Mouse (Mus musculus): ENCODE measurements around the gene Hyou1. TPM values are rescaled to one million over a fixed set of nuclear protein-coding genes. Genes with fewer than 3 reads are reported as not detected.
A peak's percentile ranks its signal among the peaks of the same experiment; 100 is the strongest.
"Not testable (repeated sequence)": the region's sequence is repeated elsewhere in the genome, so short reads cannot be mapped to it uniquely, and the experiment has no call there.

The Hyou1 gene
- polyA plus RNA-seq (2015; fragmentation: Nextera tagmentation; extraction: Ambion mirVana), result 21.6 and 22.0 TPM in 2 replicates

DNA sequence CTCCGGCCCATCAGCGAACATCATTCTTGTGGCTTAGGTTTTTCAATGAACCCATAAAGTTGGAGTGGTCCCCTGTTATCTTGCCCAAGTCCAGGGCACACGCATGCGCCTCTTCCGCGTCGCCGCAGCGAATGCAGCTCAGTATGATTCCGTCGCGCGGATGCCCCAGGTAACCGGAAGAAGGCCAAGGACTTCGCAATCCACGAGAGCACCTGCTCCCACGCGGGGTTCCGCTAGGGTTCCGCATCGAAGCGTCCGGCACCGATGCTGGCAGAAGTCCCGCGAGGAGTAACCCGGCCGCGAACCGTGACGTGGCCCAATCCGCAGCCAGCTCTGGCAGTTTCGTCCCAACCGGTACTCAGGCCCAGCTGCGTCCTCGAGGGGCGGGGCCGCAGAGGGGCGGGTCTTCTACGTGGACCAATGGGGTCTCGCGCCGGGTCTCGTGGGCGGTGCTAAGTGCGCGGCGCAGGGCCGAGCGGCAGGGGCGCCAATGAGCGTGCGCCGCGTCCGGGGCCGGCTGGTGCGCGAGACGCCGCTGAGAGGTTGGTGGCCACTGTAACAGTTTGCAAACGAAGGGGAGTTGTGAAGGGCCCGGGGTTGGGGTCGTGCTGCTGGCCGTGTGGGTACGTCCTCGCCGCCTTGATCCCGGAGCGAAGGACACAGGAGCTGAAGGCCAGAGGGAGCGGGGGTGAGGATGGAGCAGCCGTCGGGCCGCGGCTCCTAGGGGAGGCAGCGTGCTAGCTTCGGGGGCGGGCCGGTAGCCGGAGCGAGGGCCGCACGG lies at the start of gene Hyou1:
Gene Hyou1 (plus strand): TSS at position 437 of the 781 bp plus-strand sequence.
- Histone ChIP-seq H3K27me3 (no peaks in the 10 kb centered on the region), H3K4me2 (replicated peaks) (peak within 1 kb of the TSS; percentile 84), H3K27ac (replicated peaks) (peak within 1 kb of the TSS; percentile 93), H3K4me1 (peaks cover 23% of the 10 kb centered on the region), H3K36me3 (peaks cover 34% of the 10 kb centered on the region), H3K9me3 (no peaks in the 10 kb centered on the region), H3K9ac (replicated peaks) (peak within 1 kb of the TSS; percentile 93), H3K4me3 (peak within 1 kb of the TSS; percentile 89)
- WGBS, result under 1% methylated on average over 83 of the region's 83 CpGs
- peak; percentile 99 for ATAC-seq (replicated peaks)

DNA sequence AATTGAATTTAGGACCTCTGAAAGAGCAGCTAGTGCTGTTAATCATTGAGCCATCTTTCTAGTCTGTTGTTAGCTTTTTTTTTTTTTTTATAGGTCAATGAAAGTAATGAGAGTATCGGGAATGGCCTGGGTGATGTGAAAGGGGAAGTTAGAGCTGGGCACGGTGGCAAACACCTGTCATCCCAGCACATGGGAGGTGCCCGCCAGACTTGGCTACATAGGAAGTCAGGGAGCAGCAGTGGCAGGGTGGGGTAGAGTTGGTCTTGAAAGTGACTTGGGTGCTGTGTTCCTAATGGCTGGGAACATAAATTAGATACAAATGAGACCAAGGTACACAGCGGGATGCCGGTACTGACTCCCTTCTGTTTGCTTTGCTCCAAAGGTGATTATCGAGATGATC lies 48.6 kb upstream of the Hyou1 start:
- no peak overlapping the region for H3K4me3 ChIP-seq
- no peaks in the 10 kb centered on the region for H3K27me3 ChIP-seq
- no peaks in the 10 kb centered on the region for H3K9me3 ChIP-seq
- no peak overlapping the region for H3K27ac ChIP-seq (replicated peaks)
- no peak overlapping the region for H3K4me2 ChIP-seq (replicated peaks)
- no peak for ATAC-seq (replicated peaks)
- H3K36me3 ChIP-seq, result peaks cover 42% of the 10 kb centered on the region
- no peak overlapping the region for H3K9ac ChIP-seq (replicated peaks)
- WGBS, result 89% methylated on average over 6 of the region's 6 CpGs
- peaks cover 19% of the 10 kb centered on the region for H3K4me1 ChIP-seq

DNA sequence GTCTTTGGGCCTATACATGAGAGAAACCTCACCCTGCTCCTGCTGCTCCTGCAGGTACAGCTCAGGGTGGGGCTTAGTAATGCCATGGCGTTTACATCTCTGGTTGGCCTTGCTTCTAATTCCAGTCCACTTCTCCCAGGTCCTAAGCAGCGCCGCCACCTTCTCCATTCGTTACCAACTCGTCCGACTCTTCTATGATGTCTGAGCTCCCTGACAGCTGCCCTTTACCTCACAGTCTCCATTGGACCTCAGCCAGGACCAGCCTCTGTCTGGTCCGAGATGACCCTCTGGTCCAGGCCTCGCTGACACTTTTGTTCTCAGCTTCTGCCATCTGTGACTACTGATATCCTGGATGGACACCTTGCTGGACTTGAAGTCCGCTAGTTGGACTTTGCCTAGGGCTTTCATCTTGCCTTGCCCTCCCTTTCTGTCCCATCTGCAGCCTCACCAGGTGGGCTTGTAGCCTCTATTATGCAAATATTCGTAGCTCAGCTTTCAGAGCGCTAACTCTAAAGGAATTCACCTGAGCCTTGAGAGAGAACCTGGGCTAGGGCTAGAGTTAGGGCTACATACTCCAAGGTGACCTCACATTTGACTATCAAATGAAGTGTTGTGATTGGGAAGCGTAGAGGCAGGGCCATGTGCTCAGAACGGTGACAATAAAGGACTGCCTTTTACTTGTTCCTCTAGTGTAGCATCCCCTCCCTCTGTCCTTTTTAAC lies 46.2 kb upstream of the Hyou1 start:
- Histone ChIP-seq H3K4me1 (peaks cover 26% of the 10 kb centered on the region), H3K4me3 (no peak overlapping the region), H3K27me3 (no peaks in the 10 kb centered on the region), H3K27ac (replicated peaks) (no peak overlapping the region), H3K4me2 (replicated peaks) (no peak overlapping the region), H3K9me3 (no peaks in the 10 kb centered on the region), H3K9ac (replicated peaks) (no peak overlapping the region), H3K36me3 (peaks cover 44% of the 10 kb centered on the region)
- 95% methylated on average over 13 of the region's 13 CpGs for WGBS
- ATAC-seq (replicated peaks), result no peak

GRCm38 (mm10) chr9:44334396-44335330 lies 44.6 kb upstream of the Hyou1 start, which contains the start of gene H2afx:
Gene H2afx (plus strand): TSS chr9:44334694.
- Histone ChIP-seq H3K36me3 (peaks cover 45% of the 10 kb centered on the region), H3K9me3 (no peaks in the 10 kb centered on the region), H3K9ac (replicated peaks) (peak within 1 kb of the TSS; percentile 92), H3K4me2 (replicated peaks) (peak within 1 kb of the TSS; percentile 84), H3K27me3 (no peaks in the 10 kb centered on the region), H3K4me1 (peaks cover 25% of the 10 kb centered on the region), H3K4me3 (peak within 1 kb of the TSS; percentile 92), H3K27ac (replicated peaks) (peak within 1 kb of the TSS; percentile 93)
- WGBS, result under 1% methylated on average over 89 of the region's 91 CpGs
- ATAC-seq (replicated peaks), result peak; percentile 97

- Histone ChIP-seq H3K4me3 (peak overlapping the region; percentile 92), H3K9ac (replicated peaks) (peak overlapping the region; percentile 92), H3K36me3 (peaks cover 41% of the 10 kb centered on the region), H3K9me3 (no peaks in the 10 kb centered on the region), H3K4me1 (peaks cover 25% of the 10 kb centered on the region), H3K27ac (replicated peaks) (peak overlapping the region; percentile 93), H3K4me2 (replicated peaks) (peak overlapping the region; percentile 84), H3K27me3 (no peaks in the 10 kb centered on the region)
- no peak; the same call in 1 of the 2 replicates for ATAC-seq (replicated peaks)
- WGBS, result under 1% methylated on average over 50 of the region's 50 CpGs
These were observed 43.8 kb upstream of the Hyou1 start for GRCm38 (mm10) chr9:44335331-44336092.

DNA sequence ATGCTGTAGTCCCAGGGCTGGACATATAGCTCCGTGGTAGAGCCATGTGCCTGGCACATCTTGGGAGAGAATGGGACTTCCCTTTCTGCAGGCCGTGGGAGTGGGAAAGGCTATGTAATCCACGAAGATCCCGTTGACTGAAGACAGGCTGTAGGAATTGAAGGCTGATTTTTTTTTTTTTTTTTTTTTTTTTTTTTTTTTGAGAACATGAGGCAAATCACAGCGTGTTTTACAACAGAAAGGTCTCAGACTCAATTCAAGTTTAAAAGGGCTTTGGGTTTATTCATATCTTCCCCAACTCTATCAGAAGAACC lies 43.2 kb upstream of the Hyou1 start:
- H3K36me3 ChIP-seq, result peaks cover 36% of the 10 kb centered on the region
- H3K4me2 ChIP-seq (replicated peaks), result peak overlapping the region; percentile 84
- H3K27ac ChIP-seq (replicated peaks), result peak overlapping the region; percentile 93; the same call in 1 of the 2 replicates
- no peaks in the 10 kb centered on the region for H3K27me3 ChIP-seq
- H3K9me3 ChIP-seq, result no peaks in the 10 kb centered on the region
- H3K9ac ChIP-seq (replicated peaks), result peak overlapping the region; percentile 92
- H3K4me3 ChIP-seq, result peak overlapping the region; percentile 92
- peaks cover 25% of the 10 kb centered on the region for H3K4me1 ChIP-seq
- no peak for ATAC-seq (replicated peaks)
- under 1% methylated on average over 5 of the region's 5 CpGs for WGBS

DNA sequence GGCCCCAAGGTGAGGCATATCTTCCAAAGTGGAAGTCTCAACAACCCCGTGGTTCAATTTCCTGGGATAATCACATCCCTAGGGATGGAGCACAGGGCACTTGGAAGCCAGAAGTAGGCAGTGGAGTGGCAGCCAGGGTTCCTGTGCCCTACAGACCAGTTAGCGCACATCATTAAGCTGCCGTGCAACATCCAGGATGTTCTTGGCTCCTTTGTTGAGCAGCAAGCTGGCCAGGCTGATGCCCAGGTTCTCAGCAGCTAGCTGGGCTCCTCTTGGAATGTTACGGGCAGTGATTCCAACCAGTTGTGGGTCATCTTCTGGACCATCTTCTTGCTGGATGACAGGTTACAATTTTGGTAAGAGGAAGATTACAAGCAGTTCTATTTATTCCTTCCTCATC lies 42.8 kb upstream of the Hyou1 start:
- not testable (repeated sequence) for H3K27ac ChIP-seq (replicated peaks); H3K27me3 ChIP-seq; ATAC-seq (replicated peaks); H3K9me3 ChIP-seq
- Histone ChIP-seq H3K4me3 (peak overlapping the region; percentile 92), H3K4me2 (replicated peaks) (peak overlapping the region; percentile 84), H3K4me1 (peaks cover 25% of the 10 kb centered on the region), H3K9ac (replicated peaks) (peak overlapping the region; percentile 92), H3K36me3 (peaks cover 33% of the 10 kb centered on the region)
- 16% methylated on average over 4 of the region's 4 CpGs for WGBS

- H3K4me1 ChIP-seq, result peaks cover 25% of the 10 kb centered on the region
- ATAC-seq (replicated peaks), result no peak
- WGBS, result 79% methylated on average over 3 of the region's 3 CpGs
- H3K27me3 ChIP-seq, result no peaks in the 10 kb centered on the region
- H3K4me3 ChIP-seq, result peak overlapping the region; percentile 92
- H3K36me3 ChIP-seq, result peaks cover 28% of the 10 kb centered on the region
- H3K27ac ChIP-seq (replicated peaks), result no peak overlapping the region
- H3K9ac ChIP-seq (replicated peaks), result peak overlapping the region; percentile 92
- H3K4me2 ChIP-seq (replicated peaks), result peak overlapping the region; percentile 84
- H3K9me3 ChIP-seq, result no peaks in the 10 kb centered on the region
These were observed 42.3 kb upstream of the Hyou1 start for GRCm38 (mm10) chr9:44336964-44337363.

GRCm38 (mm10) chr9:44337436-44338169 lies 41.7 kb upstream of the Hyou1 start:
- peak overlapping the region; percentile 20; the same call in 1 of the 2 replicates for H3K9ac ChIP-seq (replicated peaks)
- no peak for ATAC-seq (replicated peaks)
- no peaks in the 10 kb centered on the region for H3K9me3 ChIP-seq
- H3K36me3 ChIP-seq, result peaks cover 24% of the 10 kb centered on the region
- peaks cover 27% of the 10 kb centered on the region for H3K4me1 ChIP-seq
- H3K27me3 ChIP-seq, result no peaks in the 10 kb centered on the region
- H3K27ac ChIP-seq (replicated peaks), result no peak overlapping the region
- WGBS, result 64% methylated on average over 9 of the region's 9 CpGs
- peak overlapping the region; percentile 84; the same call in 1 of the 2 replicates for H3K4me2 ChIP-seq (replicated peaks)
- H3K4me3 ChIP-seq, result peak overlapping the region; percentile 92

DNA sequence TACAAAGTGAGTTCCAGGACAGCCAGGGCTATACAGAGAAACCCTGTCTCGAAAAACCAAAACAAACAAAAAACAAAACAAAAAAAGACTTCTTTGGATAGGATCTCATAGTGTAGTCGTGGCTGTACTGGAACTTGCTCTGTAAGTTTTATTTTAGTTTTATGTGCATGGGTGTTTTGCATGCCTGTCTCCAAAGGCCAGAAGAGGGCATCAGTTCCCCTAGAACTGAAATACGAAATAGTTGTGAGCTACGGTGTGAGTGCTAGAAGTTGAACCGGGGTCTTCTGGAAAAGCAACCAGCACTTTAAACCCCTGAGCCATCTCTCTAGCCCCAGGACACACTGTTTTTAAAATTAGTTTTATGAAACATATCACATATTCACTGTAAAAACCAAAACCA lies 40.7 kb upstream of the Hyou1 start:
- ATAC-seq (replicated peaks), result no peak
- 75% methylated on average over 5 of the region's 5 CpGs for WGBS
- Histone ChIP-seq H3K36me3 (peaks cover 14% of the 10 kb centered on the region), H3K9me3 (no peaks in the 10 kb centered on the region), H3K9ac (replicated peaks) (no peak overlapping the region), H3K27ac (replicated peaks) (no peak overlapping the region), H3K4me3 (no peak overlapping the region), H3K4me1 (peaks cover 35% of the 10 kb centered on the region), H3K27me3 (no peaks in the 10 kb centered on the region), H3K4me2 (replicated peaks) (no peak overlapping the region)
